Mouse (Mus musculus) cerebellum, adult 11-12 months (tissue): Measurements from ENCODE around the gene Gm21083.
"Not testable (repeated sequence)": the region's sequence is repeated elsewhere in the genome, so short reads cannot be mapped to it uniquely, and the experiment has no call there.

Experiments used
- DNase-seq: peaks from one replicate; pipeline ENCODE4 v3.0.0; 2022

The Gm21083 gene

DNA sequence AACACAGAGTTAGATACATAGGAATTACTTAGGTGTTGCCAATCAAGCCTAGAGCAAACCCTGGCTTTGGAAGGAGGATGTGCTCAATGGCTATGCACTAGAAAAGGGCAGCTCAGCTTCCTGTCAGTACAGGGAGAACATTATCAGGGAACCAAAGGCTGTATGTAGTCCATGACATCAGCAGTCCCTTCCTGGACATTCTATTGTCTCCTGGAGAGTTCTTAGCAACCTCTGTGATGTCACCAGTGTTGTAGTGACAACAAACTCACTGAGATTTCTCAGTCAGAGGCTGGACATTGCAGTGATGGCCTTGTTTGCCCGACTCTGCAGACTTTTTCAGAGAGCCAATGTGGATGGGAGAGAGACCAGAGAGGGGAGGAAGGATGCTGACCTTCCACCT is at the start of gene Gm21083:
Gene Gm21083, plus strand, starts transcription at position 301 of the 400 bp plus-strand sequence.
- DNase-seq, result not testable (repeated sequence)

DNA sequence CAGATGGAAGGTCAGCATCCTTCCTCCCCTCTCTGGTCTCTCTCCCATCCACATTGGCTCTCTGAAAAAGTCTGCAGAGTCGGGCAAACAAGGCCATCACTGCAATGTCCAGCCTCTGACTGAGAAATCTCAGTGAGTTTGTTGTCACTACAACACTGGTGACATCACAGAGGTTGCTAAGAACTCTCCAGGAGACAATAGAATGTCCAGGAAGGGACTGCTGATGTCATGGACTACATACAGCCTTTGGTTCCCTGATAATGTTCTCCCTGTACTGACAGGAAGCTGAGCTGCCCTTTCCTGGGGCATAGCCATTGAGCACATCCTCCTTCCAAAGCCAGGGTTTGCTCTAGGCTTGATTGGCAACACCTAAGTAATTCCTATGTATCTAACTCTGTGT is 48.0 kb upstream of the Gm21083 start, which contains the start of gene Gm21190:
Gene Gm21190, minus strand, starts transcription at position 101 of the 400 bp plus-strand sequence.
- not testable (repeated sequence) for DNase-seq

DNA sequence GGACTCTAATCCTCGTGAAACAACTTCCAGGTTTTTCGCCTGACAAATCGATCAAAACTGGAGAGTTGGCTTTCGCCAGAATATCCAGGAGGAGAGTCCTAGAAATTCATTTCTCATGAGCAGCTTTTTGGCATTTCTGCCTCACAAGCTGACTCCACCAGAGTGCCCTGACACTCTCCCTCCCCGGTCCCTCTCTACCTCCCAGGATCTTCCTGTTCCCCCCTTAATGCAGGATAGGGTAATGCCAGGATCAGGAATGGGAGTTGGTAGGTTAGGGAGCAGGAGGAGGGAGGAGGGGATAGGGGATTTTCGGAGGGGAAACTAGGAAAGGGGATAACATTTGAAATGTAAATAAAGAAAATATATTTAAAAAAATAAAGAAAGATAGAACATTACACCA is 28.5 kb upstream of the Gm21083 start:
- DNase-seq, result not testable (repeated sequence)

DNA sequence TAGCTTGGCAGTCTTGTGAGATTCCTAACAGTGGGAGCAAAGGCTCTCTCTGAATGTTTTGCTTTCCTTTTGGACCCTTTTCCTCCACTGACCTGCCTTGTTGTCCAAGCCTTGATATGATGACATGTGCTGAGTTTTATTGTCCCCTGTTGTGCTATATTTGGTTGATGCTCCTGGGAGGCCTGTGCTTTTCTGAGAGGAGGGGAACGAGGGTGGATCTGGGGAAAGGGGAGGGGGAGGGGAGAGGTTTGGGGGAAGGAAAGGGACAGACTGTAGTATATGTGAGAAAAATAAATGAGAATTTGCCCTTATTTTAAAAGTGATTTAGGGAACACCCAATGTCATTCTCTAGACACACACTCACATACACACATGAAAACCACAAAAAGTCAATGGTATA is 28.0 kb upstream of the Gm21083 start:
- DNase-seq, result not testable (repeated sequence)

DNA sequence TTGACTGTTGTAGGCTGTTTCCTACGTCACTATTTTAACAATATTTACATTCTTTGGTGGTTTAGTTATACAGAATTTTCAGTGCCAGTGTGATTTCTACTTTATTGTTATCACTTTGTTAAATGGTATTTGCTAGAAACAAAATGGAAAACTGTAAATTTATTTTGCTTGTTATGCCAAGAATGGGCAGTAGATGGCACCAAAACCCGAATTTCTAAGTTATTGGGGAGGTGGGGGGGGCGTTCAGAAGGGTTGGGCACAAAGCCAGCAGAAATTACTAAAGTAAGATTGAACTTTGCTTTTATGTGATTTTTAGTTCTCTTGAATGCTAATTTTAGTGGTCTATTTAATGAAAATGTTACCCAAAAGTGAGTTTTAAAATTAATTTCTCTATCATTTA is 27.5 kb upstream of the Gm21083 start:
- not testable (repeated sequence) for DNase-seq

DNA sequence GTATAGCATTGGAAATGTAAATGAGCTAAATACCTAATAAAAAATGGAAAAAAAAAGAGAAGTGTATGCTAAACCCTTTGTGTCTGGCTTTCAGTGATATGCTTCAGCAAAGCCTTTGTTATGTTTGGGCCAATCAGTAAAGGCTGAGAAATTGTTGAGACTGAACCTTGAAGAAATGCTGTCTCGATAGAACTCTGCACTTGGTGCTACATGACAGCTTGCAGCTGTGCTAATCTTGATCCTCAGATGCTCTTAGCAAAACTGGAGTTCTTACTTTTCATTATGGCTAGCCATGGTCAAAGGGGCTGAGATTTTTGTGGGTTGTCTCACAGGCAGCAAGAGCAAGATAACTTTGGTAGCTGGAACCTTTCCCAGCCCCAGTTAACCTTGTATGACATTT is 18.5 kb upstream of the Gm21083 start:
- DNase-seq, result not testable (repeated sequence)

DNA sequence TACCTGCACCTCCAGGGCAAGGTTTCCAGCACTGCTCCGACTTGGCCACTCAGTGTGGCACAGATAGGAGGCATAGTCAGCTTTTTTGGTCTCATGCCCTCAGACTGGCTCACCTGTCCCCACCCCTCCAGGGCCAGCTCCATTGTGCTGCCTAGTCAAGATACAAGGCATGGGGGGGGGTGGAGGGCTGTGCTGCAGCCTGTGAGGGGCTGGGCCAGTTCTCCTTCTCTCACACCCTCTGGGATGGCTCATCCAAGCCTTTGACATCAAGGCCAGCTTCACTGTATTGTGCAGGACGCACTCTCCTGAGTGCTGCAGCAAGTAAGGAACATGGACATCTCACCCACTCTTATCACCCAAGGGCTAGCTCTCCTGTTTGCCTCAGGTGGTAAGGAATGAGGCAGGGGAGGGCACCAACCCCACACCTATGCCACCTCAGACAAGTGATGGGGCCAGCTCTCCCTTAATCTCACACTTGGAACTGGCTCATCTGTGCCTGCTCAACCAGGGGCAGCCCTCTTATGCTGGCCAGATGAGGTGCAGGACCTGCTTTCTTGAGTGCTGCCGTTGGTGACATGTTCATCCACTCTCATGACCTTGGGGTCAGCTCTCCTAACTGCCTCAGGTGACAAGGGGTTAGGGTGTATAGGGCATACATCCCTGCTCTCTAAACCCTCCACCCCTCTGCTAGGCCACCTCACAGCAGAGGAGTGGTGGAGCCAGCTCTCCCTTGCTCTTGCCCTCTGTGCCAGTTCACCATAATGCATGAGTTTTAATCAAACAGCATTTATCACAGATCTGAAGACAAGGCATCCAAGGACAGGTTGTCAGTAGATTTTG is 15.5 kb upstream of the Gm21083 start:
- not testable (repeated sequence) for DNase-seq

DNA sequence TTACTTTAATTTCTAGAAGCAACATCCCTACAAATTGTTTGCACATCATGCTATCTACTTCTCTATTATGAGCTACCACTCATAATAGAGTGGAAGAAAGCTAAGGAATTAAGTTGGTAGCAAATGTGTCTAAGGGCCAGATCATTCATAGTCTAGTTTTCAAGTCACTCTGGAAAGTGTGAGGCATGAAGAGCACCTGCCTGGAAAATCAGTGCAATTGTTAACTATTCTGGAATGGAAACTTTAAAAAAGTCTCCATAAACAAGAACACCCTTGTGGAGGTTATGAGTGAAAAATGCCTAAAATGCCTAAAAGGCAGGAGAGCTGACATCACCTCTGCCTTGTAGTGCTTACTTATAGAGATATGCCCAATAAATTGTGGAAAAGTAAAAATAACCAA is 3.4 kb upstream of the Gm21083 start:
- DNase-seq, result not testable (repeated sequence)

DNA sequence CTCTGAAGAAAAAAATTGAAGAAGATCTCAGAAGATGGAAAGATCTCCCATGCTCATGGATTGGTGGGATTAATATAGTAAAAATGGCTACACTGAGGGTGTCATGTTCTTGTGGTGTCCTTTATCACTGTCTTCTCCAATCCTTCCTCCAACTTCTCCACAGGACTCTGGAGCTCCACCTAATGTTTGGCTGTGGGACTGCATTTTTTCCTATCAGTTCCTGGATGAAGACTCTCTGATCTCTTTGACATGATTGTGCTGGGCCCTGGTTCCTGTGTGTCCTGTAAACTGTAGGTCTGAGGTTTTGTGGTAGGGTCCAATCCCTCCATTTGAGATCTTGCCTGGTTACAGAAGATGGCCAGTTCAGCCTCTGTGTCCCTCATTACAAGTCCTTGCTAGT is 9.2 kb downstream of the Gm21083 start:
- DNase-seq, result not testable (repeated sequence)

DNA sequence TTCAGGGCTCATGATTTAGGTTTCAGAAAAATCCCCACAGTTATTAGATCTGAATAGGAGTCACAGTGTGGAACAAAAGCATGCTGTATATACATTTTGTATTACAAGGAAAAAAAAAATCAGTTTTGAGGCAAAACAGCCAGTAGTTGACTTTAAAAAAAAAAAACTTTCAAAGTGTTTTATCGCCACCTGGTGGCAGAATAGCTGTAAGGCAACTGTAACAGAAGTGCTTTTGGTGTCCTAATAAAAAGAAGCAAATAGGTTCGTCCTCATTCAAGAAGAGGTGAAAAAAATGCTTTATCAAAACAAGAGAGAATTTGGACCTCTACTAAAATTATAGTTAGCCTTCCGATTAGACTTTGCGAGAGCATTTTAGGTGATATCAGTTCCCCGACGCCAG is 11.2 kb downstream of the Gm21083 start:
- DNase-seq, result not testable (repeated sequence)

DNA sequence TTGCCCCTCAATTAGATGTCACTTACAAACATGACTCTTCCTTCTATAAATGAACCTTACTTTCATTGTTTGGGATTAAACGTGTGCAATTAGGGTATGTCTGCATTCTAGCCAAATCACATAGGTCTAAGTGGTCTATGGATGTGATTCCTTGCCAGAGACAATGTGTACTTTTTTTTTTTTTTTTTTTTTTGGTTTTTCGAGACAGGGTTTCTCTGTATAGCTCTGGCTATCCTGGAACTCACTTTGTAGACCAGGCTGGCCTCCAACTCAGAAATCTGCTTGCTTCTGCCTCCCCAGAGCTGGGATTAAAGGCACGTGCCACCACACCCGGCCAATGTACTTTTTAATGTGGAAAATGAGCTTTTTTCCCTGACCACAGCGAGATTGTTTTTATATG is 13.5 kb downstream of the Gm21083 start:
- DNase-seq, result not testable (repeated sequence)

DNA sequence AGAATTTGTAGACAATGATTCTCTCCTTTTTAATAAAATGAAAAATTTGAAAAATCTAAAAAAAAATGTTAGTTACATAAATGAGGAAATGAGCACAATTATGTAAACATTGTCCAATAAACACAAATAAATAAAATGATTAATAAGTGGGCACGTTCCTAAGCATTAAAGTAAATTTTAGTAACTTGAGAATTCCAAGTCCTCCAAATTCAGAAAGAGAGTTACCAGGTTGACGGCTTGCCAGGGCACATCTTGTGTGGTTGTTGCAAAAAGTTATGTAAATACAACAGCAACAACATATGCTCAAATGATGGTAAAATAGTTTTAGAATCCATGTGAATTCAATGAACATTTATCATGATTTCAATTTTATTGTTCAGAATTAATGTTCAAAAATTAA is 14.4 kb downstream of the Gm21083 start:
- not testable (repeated sequence) for DNase-seq

DNA sequence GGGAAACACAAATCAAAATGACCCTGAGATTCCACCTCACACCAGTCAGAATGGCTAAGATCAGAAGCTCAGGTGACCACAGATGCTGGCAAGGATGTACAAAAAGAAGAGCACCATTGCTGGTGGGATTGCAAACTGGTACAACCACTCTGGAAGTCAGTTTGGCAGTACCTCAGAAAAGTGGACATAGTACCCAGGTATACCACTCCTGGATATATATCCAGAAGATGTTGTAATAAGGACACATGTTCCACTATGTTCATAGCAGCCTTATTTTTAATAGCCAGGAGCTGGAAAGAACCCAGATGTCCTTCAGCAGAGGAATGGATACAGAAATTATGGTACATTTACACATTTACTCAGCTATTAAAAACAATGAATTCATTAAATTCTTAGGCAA is 21.7 kb downstream of the Gm21083 start:
- DNase-seq, result not testable (repeated sequence)

DNA sequence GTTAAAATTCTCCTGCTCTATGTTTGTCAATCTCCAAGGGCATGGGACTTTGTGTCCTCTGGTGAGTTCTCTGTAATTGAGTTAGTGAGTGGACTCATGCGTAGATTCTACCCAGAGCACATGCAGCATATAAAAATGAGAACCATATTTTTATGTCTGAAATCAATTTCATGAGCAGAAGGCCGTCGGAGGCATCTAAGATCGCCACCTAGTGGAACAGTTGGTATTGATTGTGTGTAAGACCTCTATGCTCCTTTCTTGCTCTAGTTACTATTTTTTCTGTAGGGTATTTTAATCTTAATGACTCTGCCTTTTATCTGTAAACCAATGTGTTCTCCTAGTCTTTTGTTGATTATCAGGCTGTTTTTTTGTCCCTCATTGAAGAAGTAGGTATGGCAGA is 23.2 kb downstream of the Gm21083 start:
- DNase-seq, result not testable (repeated sequence)

DNA sequence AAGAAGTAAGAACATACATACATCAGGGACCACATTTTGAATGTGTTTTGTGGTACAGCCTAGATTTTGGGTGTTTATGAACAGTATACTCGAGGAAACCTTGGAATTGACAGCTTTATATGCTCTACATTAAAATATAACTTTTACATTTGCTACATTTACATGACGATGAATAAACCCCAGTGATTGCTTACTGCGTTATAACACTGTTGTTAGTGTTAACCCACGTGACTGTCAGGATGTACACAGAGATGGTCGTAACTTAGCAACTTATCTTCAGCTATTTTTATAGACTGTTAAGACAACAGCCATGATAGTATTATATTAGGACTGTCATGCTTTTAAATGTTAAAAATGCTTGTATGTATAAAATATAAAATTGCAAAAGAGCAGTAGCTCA is 24.3 kb downstream of the Gm21083 start:
- not testable (repeated sequence) for DNase-seq

DNA sequence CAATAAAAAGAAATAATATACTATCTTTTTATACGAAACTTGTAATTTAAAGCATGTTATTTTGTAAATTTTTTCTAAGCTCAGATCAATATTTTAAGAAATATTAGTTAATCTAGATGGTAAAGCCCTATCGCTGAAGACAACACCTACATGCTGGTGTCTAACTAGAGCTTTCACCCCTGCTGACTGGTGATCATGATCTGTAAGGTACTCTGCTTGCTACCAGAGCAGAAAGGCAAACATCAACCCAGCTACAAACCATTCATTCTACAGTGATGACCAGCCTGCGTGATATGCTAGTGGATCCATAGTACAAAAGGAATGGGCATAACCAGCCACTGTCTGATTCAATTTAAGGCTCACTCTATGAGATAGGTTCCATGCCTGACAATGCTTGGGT is 24.8 kb downstream of the Gm21083 start:
- DNase-seq, result not testable (repeated sequence)

DNA sequence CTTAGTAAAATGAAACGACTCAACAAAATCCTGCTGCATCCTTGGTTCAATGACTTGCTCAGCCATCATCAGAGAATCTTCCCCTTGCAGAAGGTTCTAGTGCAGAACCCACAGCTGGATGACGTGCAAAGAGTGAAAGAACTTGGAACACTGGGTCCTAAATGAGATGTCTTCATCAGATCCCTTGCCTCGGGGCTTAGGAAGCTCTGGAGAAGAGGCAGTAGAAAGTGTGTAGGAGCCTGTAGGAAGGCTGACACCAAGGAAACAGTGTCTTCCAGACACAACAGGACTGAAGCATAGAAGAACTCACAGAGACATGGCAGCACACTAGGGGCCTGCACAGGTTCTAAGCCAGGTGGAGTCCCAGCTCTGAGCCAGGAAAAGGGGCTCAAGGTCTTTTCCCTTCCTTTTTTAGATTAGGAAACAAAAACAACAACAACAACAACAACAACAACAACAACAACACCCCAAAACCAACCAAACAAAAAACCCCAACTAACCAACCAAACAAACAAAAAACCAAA is 25.4 kb downstream of the Gm21083 start:
- DNase-seq, result not testable (repeated sequence)

DNA sequence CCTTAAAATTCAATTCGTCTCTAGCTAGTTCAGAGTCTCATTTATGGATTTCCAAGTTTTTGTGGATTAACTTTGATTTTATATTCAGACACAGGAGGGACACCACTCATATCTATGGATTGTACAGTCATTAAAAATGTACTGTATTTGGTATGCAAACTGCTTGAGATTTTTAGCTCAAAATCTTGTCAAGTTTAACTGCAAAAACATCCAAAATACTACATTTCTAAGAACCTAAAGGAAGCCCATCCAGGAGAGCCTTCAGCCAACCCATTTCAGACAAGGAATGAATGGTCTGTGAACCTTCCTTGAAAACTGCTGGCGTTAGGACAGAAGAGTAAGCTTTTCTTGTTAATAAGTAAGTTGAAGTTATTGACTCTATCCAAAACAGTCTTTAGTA is 25.9 kb downstream of the Gm21083 start:
- DNase-seq, result not testable (repeated sequence)

DNA sequence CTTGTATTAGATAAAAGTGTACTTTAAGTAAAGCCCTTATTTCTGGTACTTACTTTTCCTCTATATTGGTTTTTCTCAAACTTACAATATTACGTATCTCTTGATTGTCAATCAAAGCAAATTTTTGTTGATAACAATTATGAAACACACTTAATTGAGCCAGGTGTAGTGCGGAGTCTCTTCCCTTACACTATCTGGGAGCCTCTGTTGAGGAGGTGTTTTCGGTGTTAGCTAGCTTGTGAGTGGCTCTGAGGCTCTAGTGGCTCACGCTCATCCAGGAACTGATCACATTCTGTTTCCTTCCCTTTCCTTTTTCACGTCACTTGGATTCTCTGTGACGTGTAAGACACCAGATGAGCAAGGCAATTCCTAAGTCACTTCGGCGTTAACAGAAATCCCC is 26.5 kb downstream of the Gm21083 start:
- DNase-seq, result not testable (repeated sequence)

DNA sequence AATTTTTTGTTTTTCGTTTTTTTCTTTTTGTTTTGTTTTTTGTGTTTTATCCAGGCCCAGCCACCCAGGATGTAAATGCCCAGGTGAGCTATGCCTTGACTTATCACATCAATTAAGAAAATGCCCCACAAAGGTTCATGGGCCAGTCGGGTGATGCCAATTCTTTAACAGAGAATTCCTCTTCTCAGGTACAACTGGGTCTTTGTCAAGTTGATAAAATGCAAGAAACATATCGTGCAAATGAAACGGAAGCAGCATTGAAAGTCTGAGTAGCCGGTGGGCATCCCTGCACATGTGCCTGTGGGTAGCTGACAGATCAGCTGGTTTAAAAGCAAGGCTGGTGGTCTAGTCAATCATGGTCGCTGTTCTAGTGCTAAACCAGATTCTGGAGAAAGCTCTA is 29.5 kb downstream of the Gm21083 start:
- peak; percentile 4 for DNase-seq

DNA sequence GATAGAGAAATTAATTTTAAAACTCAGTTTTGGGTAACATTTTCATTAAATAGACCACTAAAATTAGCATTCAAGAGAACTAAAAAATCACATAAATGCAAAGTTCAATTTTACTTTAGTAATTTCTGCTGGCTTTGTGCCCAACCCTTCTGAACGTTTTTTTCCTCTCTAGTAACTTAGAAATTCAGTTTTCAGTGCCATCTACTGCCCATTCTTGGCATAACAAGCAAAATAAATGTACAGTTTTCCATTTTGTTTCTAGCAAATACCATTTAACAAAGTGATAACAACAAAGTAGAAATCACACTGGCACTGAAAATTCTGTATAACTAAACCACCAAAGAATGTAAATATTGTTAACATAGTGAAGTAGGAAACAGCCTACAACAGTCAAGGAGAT is 33.6 kb downstream of the Gm21083 start:
- DNase-seq, result not testable (repeated sequence)

DNA sequence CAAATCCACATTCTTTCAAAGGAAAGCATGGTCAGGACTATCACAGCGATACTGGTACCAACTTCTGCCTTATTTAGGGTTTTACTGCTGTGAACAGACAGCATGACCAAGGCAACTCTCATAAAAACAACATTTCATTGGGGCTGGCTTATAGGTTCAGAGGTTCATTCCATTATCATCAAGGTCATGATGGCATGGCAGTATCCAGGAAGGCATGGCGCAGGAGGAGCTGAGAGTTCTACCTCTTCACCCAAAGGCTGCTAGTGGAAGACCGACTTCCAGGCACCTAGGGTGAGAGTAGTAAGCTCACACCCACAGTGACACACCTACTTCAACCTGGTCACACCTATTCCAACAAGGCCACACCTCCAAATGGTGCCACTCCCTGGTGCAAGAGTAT is 39.1 kb downstream of the Gm21083 start:
- not testable (repeated sequence) for DNase-seq

DNA sequence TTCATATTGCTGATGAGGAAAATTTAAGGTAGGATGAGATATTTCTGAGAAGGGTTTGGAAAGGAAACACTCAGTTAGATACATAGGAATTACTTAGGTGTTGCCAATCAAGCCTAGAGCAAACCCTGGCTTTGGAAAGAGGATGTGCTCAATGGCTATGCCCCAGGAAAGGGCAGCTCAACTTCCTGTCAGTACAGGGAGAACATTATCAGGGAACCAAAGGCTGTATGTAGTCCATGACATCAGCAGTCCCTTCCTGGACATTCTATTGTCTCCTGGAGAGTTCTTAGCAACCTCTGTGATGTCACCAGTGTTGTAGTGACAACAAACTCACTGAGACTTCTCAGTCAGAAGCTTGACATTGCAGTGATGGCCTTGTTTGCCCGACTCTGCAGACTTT is 41.6 kb downstream of the Gm21083 start, which contains the start of gene Speer4d:
Gene Speer4d, plus strand, starts transcription at position 301 of the 400 bp plus-strand sequence.
- DNase-seq, result not testable (repeated sequence)

DNA sequence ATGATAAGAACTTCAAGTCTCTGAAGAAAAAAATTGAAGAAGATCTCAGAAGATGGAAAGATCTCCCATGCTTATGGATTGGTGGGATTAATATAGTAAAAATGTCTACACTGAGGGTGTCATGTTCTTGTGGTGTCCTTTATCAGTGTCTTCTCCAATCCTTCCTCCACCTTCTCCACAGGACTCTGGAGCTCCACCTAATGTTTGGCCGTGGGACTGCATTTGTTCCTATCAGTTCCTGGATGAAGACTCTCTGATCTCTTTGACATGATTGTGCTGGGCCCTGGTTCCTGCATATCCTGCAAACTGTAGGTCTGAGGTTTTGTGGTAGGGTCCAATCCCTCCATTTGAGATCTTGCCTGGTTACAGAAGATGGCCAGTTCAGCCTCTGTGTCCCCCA is 51.0 kb downstream of the Gm21083 start:
- not testable (repeated sequence) for DNase-seq
